Mouse (Mus musculus): ENCODE results near the gene Rbms1.

Gene Rbms1

DNA sequence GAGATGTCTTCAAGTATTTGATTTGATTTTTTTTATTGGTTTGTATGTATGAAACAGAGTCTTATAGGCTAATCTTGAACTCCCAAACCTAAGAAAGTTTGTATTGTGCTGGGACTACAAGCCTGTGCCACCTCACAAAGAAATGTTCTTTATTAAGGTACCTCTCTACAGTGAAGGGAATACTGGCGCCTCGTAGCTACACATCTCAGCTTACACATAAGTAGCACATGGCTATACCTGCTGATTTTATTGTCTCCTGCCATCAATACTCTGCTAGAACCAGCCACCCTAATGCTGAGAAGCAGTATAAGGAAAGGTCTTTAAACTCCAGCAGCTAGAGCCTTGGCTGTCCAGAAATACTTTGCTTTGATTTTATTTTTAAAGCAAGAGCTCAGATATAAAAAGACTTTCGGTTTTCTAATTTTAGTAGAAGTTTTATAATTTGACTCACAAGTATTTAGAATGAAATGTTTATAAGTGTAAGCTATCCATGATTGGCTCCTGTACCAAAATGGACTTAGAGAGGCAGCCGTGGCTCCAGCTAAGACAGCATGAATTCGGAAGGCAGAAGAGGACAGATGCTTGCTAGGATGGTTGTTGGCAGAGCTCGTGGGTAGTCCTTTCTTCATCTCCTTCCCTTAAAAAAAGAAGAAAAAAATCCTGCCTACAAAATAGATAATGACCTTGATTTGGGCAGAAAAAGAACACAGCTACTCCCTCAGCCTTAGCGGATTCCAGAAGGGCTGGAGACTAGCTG lies 48.3 kb downstream of the Rbms1 start:
- DNase-seq = no peak

DNA sequence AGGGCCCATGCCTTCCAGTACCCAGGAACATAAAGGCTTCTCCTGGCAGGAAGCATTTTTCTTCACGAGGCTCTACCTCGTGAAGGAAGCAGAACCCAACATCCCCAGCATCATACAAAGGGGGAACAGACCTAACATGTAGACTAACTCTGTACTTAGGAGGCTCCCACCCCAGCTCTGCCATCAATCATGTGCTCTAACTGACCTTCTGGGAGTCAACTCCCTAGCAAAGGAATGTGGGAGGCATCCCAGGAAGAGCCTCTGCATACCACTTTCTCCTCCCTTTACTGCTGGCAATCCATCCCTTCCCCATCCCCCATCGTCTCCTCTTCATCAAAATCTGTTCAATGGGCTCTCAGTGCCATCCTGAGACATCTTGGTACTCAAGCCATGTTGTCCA lies 49.7 kb downstream of the Rbms1 start:
- no peak for DNase-seq

DNA sequence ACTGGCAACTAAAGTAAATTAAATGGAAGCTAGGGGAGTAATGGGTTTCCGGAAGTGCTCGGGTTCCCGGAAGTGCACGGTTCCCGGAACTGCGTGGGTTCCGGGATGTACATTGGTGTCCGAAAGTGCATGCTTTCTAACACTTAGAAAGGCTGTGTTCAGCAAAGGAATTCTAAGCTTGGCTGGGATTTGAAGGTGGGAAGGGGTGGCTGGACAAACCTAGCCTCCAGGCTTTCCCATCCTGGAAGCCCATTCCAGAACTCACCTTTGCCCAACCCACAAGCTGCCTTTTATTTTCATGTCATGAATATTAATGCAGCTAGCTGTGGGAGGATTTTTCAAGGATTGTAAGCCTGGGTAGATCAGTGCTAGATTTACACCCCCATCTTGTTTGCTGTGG lies 51.3 kb downstream of the Rbms1 start:
- DNase-seq = no peak

DNA sequence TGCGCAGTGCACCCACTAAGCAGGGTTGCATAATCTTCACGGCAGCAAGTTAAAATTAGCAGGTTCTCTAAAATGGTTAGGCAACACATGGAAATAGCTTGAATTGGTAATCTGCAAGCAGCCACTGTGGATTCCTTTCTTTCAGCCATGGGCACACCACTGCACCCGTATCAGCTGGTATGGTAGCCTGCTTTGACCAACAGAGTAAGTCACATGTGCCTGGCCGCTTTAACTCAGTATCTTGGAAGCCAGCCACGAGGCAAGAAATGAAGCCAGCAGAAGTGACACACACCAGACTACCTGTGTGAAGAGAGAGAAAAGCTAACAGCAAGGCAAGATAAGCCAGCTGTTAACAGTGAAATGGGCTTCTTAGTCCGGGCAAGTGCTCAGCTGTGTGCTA lies 52.2 kb downstream of the Rbms1 start:
- peak; percentile 68 for DNase-seq

DNA sequence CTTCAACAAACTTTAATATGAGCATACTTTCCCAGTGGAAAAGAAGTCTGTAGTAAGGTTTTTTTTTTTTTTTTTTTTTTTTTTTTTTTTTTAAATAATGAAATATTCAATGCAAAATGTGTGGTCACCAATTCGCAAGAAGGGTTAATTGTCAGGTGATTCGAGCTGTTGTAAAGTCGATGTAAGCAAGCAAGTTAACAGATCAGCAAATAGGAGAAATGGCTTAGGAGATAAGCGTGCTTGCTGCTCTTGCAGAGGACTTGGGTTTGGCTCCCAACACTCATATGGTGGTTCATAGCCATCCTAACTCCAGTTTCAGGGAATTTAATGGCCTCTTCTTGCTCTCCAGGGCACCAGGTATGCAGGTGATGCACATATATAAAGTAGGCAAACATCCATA lies 54.4 kb downstream of the Rbms1 start:
- no peak for DNase-seq

DNA sequence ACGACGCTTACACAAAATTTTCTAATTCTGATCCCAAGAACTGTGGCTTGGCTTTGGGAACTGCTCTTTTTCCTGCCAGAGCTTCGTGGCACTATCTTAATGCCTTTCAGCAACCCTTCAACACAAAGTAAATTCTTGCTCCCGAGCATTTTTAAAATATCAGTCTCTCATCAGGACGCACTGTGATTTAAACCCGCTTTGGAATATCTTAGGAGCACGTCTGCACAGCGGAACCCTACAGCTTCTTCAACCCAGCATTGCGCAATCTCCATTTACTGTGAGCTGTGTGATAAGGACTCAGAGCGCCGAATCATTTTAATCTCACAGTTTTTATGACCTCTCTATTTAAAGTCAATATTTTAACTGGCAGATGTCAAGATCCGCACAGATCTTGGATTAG lies 54.9 kb downstream of the Rbms1 start:
- no peak for DNase-seq

DNA sequence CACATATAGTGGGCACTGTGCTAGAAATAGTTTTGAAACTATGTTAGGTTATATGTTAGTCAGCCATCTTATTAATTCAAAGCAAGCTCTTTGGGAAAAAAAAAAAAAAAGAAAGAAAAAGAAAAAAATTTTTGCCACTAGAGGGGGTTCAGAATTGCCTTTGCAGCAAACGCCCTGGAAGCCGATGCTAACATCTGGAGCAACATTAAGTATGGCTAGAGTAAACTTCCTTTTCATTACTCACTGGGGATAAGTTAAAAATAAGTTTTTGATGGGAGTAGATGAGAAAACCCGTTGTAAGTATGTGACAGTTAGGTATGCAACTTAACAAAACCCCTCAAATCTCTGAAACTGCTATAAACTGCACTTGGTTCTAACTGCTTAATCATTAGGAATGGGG lies 57.7 kb downstream of the Rbms1 start:
- no peak for DNase-seq

DNA sequence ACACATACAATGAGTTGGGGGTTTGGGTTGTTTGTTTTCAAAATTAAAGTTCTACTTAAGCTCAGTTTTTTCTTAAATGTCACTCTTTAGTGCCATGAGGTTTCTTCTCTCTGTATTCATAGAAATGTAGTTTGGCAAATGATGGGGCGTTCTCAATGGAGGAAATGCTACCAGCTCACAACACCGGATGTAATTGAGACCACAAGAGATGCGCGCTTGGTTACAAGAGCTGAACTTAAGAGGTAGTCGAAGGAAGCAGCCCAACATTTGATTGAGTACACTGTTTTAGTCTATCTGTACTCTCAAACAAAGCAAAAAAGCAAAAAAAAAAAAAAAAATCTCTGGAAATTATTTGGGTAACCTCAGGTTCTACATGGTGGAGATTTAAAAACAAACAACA lies 58.9 kb downstream of the Rbms1 start:
- no peak for DNase-seq

DNA sequence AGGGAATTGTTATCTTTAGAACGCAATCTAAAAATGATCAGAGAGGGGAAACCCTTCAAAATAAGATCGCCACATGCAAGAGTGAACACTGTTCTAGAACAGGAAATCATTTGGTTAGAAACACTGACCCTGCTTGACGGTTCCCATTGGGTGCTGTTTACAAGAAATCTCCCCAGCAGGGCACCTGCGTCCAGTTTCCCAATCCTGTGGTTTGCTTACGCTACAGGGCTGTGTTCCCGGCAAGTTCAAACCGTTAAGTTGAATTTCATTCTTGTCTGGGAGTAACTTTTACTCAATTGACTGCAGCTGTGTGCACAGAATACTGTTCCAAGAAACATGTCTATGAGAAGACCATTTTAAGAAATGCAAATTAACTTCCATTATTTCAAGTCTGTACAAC lies 59.5 kb downstream of the Rbms1 start:
- no peak for DNase-seq

DNA sequence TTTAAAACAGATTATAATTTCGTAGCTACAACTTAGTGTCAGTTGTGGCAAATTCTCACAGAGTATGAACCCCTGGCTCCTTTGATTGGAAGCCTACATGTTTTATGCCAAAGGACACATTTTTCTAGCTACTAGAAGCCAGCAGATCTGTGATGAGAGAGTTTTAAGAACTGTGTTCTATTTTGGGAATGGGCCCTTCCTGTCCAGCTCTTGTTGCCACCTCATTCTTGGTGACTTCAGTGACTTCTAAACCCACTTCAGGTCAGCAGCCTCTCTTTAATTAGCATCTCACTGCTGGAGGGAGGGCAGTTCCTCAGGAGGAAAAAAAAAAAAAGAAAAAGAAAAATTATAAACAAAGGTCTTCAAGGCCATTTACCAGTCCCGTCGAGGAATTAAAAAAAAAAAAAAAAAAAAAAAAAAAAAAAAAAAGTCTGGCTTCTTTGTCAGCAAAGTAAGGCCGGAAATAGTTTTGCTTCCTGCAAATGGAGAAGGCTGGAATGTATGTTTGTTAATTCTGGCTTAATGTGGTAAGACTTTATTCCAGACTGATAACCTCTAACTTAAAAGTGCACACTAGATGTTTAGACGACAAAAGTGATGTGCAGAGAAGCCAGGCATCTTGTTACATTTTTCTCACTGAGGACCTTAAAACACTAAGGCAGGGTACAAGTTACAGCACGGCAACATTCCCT lies 60.4 kb downstream of the Rbms1 start:
- no peak for DNase-seq

DNA sequence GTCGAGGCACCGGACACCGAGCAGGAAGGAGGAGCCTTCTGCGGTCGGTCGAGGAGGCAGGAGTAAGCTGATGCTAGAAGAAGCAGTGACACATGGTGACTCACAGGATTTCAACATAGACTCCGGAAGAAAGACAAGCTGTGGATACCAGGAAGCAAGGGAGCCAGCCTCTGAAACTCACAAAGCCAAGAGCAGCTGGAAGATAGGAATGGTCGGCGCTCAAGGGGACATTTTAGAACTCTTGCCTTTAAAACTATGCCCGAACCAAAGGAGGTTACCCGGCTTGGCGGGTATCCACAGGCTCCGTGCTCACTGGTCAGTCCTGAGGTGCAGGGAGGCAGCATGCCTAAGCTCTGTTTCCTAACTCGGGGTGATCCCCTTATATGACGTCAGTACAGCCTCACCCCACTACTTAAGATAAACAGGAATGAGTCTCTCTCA lies 61.5 kb downstream of the Rbms1 start:
- DNase-seq = peak; percentile 63

DNA sequence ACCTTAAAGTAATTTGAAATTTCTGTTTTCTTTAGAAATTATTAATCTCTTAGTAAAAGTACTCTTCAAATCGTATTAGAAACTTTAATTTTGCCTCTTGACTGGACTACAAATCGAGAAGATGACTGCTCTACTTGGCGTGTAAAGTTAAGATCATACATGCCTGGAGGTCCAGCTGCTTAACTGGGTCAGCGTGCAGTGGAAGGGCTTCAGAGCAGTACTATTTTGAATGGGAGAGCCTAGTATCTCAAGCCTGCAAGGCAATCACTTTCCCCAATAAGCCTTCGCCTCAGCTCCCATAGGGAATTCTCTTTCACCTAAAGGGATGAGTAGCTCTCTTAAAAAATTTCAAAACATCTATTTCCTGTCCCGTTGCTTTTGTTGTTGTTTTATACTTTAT lies 62.0 kb downstream of the Rbms1 start:
- DNase-seq = no peak

DNA sequence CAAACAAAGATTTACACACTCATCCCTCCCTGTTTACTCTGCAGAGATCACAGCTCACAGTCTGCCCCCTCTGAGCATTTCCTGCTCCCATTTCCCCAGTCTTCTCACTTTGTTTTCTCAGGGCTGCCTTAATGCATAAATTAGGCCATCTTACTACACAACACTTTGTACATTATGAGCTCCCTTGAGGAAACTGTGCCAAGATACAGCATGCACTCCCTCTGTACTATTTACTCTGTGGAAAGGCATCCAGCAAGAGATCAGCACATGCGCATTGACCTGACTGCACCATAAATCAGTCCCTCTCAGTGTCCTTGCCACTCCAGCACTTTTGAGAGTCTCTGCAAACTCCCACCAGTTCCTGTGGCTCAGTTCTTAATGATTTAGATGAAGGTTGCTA lies 70.0 kb downstream of the Rbms1 start:
- DNase-seq = no peak

DNA sequence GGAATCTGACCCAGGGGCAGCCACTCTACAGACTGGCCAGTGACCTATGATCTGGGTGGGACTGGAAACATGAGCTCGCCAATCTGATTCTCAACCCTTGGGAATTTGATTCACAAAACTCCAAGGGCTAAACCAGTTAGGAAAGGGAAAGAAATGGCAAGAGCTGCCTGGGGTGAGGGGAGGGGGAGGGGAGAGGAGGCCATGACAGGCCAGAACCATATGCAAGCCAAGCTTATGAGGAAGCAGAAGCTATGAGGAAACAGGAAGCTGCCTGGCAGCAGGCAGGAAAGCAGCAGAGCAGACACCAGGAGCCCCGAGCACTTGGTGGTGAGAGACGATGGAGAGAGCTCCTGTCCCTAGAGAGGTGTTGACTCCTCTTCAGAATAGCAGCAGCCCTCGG lies 79.1 kb downstream of the Rbms1 start:
- no peak for DNase-seq

DNA sequence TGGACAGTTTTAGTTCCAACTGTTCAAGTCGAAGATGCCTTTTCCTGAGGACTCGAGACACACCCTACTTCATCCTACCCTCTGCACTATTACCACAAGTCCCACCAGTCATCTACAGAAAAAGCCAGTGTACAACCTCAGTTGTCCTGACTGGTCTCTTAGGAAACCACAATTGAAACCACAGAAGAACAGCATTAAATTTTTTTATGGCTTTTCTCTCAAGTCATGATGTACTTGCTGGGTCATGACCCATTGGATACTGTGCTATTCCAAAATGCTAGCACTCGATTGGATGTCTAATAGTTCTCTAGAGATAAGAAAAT lies 80.0 kb downstream of the Rbms1 start:
- DNase-seq = no peak

DNA sequence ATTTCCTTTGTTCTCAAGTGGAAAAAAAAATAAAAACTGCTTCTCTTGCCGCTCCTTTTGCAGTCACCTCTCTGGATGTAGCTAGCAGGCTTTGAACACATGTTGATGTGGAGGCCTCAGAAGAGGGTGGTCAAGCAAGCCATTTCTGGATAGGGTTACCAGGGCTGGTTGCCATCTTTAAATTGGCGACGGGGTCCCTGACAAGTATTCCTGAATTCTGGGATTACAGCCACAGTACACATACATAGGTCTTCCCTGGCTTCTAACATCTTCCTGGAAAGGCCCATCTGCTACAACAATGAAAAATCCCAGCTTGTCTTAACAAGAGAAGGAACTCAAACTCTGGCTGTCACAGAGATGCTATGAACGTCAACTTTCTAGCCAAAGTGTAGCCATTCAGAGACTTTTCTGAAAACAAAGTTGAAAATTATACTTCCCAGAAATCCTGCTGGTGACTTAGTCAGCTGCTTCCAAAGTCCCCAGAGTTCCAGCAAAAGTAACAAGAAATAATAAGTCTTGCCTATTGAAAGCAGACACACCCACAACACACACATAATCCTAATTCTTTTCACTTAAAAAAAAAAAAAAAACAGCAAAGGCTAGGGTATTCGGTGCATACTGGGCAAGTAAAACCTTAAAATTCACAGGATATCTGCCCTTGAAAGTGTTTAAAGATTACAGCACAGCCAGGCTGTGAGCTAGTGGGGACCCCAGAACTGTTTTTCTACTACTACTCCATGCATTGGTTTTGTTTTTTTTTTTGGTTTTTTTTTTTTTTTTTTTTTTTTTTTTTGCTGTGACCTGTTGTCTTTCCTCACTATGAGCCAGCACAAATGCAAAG lies 80.6 kb downstream of the Rbms1 start:
- DNase-seq = no peak

DNA sequence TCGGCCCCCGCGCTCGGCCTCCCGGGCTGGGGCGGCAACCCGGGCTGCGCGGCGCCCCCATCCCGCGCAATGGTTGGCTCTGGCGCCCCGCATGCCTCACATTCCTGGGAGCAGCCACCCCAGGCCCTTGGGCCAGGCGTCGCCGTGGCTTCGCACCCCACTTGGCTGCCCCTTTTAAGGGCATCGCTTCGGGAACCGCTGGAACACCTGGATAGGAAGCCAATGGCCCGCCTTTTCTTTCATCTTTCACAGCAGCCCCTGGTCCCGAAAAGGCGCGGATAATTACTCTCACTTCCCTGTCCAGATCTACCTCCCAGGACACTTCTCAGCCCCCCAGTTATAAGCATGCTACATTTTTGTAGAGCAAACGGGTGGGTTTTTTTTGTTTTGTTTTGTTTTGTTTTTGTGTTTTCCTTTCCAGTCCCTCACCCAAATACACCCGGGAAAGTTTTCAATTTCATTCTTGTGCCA lies 81.4 kb downstream of the Rbms1 start:
- DNase-seq = no peak

DNA sequence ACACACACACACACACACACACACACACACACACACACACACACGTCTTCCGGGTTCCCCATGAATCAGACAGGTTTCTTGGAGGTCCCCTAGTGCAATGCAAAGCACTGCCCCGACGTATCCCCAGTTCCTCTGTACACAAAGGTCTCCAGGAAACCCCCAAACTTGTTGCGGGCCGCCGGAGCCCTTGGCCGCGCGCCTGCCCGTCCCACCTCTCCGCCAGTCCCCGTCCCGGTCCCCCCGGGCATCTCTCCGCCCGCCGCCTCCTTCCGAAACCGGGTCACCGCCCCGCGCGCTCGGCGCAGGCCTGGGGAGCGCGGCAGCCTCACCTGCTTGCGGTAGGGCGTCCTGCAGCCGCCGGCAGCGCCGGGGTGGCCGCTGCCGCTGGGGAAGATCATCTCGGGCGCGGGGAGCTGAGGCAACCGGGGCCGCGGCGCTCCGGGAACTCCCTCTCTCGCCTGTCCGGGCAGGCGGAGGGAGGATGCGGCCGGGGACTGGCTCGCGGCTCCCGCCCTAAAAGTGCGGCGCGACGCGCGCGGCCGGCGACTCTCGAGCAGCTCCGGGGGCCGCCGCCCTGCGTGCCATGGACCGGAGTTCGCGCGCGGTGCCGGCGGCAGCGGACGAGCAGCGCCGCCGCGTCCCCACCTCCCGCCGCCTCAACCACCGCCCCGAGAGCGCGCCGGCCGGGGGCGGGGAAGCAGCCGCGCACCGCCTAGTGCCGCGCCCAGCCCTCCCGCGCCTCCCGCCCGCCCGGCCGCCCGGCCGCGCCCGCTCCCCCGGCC lies 82.0 kb downstream of the Rbms1 start:
- DNase-seq = peak; percentile 82

DNA sequence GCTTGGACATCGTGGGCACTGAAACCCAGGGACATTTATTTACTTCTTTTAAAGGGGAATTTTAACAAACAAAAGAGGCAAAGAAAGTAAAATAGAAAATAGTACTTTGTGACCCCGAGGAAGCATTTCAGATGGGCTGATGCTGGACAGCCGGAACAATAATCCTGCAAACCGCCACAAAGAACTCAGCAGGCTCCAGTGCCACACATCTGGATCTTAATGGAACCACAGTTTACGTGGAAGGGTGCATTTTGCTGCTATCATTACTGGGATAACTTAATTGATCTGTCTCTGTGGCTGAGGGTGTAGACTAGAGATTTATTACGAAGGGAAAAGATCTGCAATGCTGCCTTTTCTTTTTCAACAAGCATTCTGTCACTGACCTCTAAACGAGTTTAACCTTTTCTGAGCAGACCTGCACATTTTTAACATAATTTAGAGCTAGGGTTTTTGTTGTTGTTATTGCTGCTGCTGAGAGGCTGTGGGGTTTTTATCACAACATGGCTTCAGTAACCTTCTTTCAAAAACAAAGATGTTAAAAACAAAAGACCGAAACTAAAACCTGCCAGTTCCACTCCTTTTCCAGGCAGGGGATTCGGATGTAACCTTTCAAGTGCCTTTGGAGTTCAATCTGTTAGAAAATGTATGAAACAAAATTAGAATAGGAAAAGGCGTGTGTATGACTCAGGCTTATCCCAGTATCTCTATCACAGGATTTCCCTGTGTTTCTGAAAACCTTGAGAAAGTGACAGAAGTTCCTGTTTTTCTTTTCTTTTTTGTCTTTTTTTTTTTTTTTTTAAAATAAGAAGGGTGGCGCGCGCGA lies 82.8 kb downstream of the Rbms1 start:
- no peak for DNase-seq

DNA sequence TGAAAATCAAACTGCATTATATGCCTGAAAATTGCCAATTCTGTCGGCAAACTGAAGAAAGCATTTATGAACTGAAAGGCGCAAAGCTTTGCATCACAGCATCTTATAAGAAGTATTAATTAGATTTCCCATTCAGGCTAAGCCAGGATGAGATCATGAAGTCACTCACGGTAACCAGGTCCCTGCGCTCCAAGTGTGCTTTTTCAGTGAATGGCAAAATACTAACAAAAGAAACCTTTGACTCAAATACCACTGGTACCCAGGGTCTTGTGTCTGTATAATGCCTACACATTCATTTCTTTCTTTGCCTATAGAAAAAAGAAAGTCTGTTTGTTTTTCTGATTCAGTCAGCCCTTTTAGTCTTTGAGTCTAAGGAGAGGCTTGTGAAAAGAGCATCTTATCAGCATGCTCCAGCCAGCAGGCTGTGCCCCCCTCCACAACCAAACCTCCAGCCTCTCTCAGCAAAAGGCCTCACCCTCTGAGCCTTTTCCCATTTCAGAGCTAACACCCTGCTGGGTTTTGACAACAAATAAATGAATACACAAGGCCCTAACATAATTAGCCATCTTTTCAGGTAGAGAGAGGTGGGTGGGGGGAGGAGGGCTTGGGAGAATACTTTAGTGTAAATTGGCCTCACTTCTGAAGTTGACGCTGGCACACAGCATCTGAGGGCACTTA lies 83.7 kb downstream of the Rbms1 start:
- no peak for DNase-seq
